In genomic region chr3:102731112-102731511, GRCm38 (mm10) we compare ENCODE assay signal across 16 mouse cellular contexts.
"Had no signal": no experiment of that assay in that cellular context is flagged by ENCODE, and none has a peak within 500 bp of the region (broad histone marks: within the 10 kb centered on the region; RNA-seq: fewer than 3 reads in every experiment).

No protein-coding gene starts in this region.

- DNase-seq: heart, postnatal 10 days; heart, postnatal 14 days; heart, postnatal 36 days; heart, postnatal 4 days; kidney, adult 11 months; kidney, adult 18-20 months; kidney, adult 2 months; kidney, adult 8-10 months; kidney, adult 9 months; kidney, postnatal 10 days; kidney, postnatal 14 days; kidney, postnatal 25 days; kidney, postnatal 36 days; kidney, postnatal 4 days; layer of hippocampus, adult 9-11 months; layer of hippocampus, postnatal 36 days had no signal
